Mouse (Mus musculus) kidney, adult 2 months (tissue): ENCODE data around the gene Ifng. TPM values are rescaled to one million over a fixed set of nuclear protein-coding genes. Genes with fewer than 3 reads are reported as not detected.

Experiments
- DNase-seq: peaks from one replicate; pipeline ENCODE4 v3.0.0; 2021
- H3K27ac ChIP-seq: fragments of 200-500 bp; 2 replicates; pipeline ENCODE4 v1.5.1; 2012; ENCODE audit warnings: low read depth, low read length, control low read depth, inconsistent platforms; ENCODE audit not compliant: insufficient read depth
- H3K27me3 ChIP-seq: fragments of 200-500 bp; replicated peaks from 2 replicates; pipeline ENCODE4 v1.6.1; 2012; ENCODE audit warnings: mild to moderate bottlenecking, moderate library complexity, low read length, inconsistent platforms; ENCODE audit not compliant: control insufficient read depth, insufficient read depth
- H3K36me3 ChIP-seq: fragments of 200-500 bp; 2 replicates; pipeline ENCODE4 v1.6.1; 2012; ENCODE audit warnings: mild to moderate bottlenecking, moderate library complexity, low read length, inconsistent platforms; ENCODE audit not compliant: control insufficient read depth, insufficient read depth
- H3K4me1 ChIP-seq: fragments of 200-500 bp; 2 replicates; pipeline ENCODE4 v1.6.1; 2011; ENCODE audit warnings: low read length; ENCODE audit not compliant: control insufficient read depth, insufficient read depth
- H3K4me3 ChIP-seq: fragments of 200-500 bp; 2 replicates; pipeline ENCODE4 v1.5.1; 2011; ENCODE audit warnings: mild to moderate bottlenecking, low read depth, low read length, control low read depth; ENCODE audit not compliant: insufficient read depth
- CTCF ChIP-seq: fragments of 200-500 bp; conservative IDR thresholded peaks from 2 replicates; pipeline ENCODE4 v1.5.1; 2011; ENCODE audit warnings: low read depth, mild to moderate bottlenecking, control low read depth, low read length, moderate library complexity, mixed read lengths; ENCODE audit not compliant: insufficient read depth, insufficient read length
- POLR2A ChIP-seq: fragments of 200-500 bp; IDR thresholded peaks from one replicate; pipeline ENCODE4 v1.6.1; 2011; ENCODE audit warnings: low read depth, low read length, control low read depth
- WGBS: fragments of 180-500 bp; shearing (Covaris S2); methylation state at CpG from one replicate; pipeline ENCODE4 v1.1.7; 2018; 5-methylcytosine and 5-hydroxymethylcytosine counted together
- polyA plus RNA-seq: library from polyadenylated mRNA; depleted of rRNA; stranded (reverse); fragments of >200 nt; gene quantifications from 2 replicates; pipeline ENCODE4 v1.2.3, GENCODE M21; 2012; rRNA removed

The Ifng gene
- polyA plus RNA-seq, 1 experiment = not detected

GRCm38 (mm10) chr10:118479244-118479643 lies 38.4 kb downstream of the Ifng start:
- H3K27me3 ChIP-seq = no peaks in the 10 kb centered on the region
- H3K36me3 ChIP-seq = no peaks in the 10 kb centered on the region
- WGBS = 70% methylated on average over 4 of the region's 4 CpGs
- H3K4me1 ChIP-seq = no peaks in the 10 kb centered on the region
- no peak for DNase-seq
- no peak overlapping the region for H3K27ac ChIP-seq
- H3K4me3 ChIP-seq = no peak overlapping the region
- TF ChIP-seq CTCF (no peak), POLR2A (no peak)

GRCm38 (mm10) chr10:118480118-118480517 lies 39.3 kb downstream of the Ifng start:
- no peaks in the 10 kb centered on the region for H3K36me3 ChIP-seq
- no peak overlapping the region for H3K27ac ChIP-seq
- H3K27me3 ChIP-seq = no peaks in the 10 kb centered on the region
- TF ChIP-seq CTCF = no peak
- TF ChIP-seq POLR2A = no peak
- WGBS = 97% methylated on average over 5 of the region's 5 CpGs
- H3K4me3 ChIP-seq = no peak overlapping the region
- H3K4me1 ChIP-seq = no peaks in the 10 kb centered on the region
- DNase-seq = no peak

GRCm38 (mm10) chr10:118480793-118481192 lies 39.9 kb downstream of the Ifng start:
- H3K27ac ChIP-seq = no peak overlapping the region
- H3K27me3 ChIP-seq = no peaks in the 10 kb centered on the region
- no peaks in the 10 kb centered on the region for H3K36me3 ChIP-seq
- no peak for TF ChIP-seq POLR2A
- H3K4me3 ChIP-seq = no peak overlapping the region
- 80% methylated on average over 7 of the region's 7 CpGs for WGBS
- no peaks in the 10 kb centered on the region for H3K4me1 ChIP-seq
- DNase-seq = no peak

- H3K4me3 ChIP-seq = no peak overlapping the region
- no peaks in the 10 kb centered on the region for H3K27me3 ChIP-seq
- no peak for DNase-seq
- H3K36me3 ChIP-seq = no peaks in the 10 kb centered on the region
- no peaks in the 10 kb centered on the region for H3K4me1 ChIP-seq
- TF ChIP-seq CTCF (no peak), POLR2A (no peak)
- H3K27ac ChIP-seq = no peak overlapping the region
- WGBS = 79% methylated on average over 1 of the region's 1 CpGs
Observed at GRCm38 (mm10) chr10:118494109-118494508, 53.3 kb downstream of the Ifng start.

- no peak for DNase-seq
- Histone ChIP-seq H3K4me3 (no peak overlapping the region), H3K27ac (no peak overlapping the region), H3K4me1 (no peaks in the 10 kb centered on the region), H3K27me3 (no peaks in the 10 kb centered on the region), H3K36me3 (no peaks in the 10 kb centered on the region)
- 54% methylated on average over 1 of the region's 1 CpGs for WGBS
- TF ChIP-seq CTCF (no peak), POLR2A (no peak)
Observed at GRCm38 (mm10) chr10:118495362-118495761, 54.5 kb downstream of the Ifng start.

Other genes with a start within 250 kb of the Ifng start
- gene Il22, start 236.1 kb upstream of the Ifng start, polyA plus RNA-seq = not detected in 2 replicates
- gene Gm32717, start 200.3 kb upstream of the Ifng start, polyA plus RNA-seq = not detected in 2 replicates
- not detected in 2 replicates for gene Gm32802, start 182.4 kb upstream of the Ifng start, polyA plus RNA-seq
- not detected in 2 replicates for gene Iltifb, start 146.0 kb upstream of the Ifng start, polyA plus RNA-seq
- not detected in 2 replicates for gene Gm9040, start 114.1 kb upstream of the Ifng start, polyA plus RNA-seq
- not detected in 2 replicates for gene Gm9044, start 108.6 kb upstream of the Ifng start, polyA plus RNA-seq
- not detected in 2 replicates for gene Gm9045, start 103.2 kb upstream of the Ifng start, polyA plus RNA-seq
- not detected in 2 replicates for gene Gm9046, start 97.8 kb upstream of the Ifng start, polyA plus RNA-seq
- gene Gm9048, start 92.4 kb upstream of the Ifng start, polyA plus RNA-seq = not detected in 2 replicates
- not detected in 2 replicates for gene Gm9049, start 86.9 kb upstream of the Ifng start, polyA plus RNA-seq